Mouse (Mus musculus): ENCODE data around the gene Ctnnb1. TPM values are rescaled to one million over a fixed set of nuclear protein-coding genes. Genes with fewer than 3 reads are reported as not detected.

The Ctnnb1 gene
- polyA plus RNA-seq, 1 experiment = 115 TPM

DNA sequence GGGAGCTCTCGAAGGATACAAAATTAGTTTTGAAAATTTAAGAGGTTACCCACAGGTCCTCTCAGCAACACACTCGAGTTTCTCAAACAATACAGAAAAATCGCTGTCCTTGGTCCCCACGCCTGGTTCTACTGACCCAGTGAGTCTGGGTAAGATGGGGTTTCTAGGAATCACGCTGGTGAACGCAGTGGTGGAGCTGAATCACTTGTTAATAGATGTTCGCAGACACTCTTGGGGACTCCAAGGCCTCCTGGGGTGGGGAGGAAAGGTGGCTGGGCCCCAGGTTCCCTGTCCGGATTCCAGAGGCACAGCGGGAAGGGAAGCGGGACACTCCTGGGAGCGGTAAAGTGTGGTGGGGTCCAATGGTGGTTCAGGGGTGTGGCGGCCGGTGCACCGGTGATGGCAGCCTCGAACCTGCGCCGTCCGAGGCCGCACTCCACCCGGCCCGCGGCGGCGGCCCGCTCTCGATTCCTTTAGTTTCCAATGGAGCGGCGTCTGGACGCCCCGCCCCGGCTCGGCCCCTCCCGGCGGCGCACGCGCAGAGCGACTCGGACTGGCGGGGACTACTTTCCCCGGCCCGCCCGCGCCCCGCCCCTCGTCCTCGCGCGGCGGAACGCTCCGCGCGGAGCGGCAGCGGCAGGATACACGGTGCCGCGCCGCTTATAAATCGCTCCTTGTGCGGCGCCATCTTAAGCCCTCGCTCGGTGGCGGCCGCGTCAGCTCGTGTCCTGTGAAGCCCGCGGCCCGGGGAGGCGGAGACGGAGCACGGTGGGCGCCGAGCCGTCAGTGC lies 4.0 kb downstream of the Ctnnb1 start:
- no peaks in the 10 kb centered on the region for H3K36me3 ChIP-seq (ENCODE audit: control insufficient read depth, insufficient read depth, low read length)
- H3K27ac ChIP-seq (ENCODE audit: control insufficient read depth, insufficient read depth, low read length) = no peak overlapping the region
- H3K4me1 ChIP-seq (replicated peaks; ENCODE audit: control insufficient read depth, insufficient read depth, low read length) = peaks cover 16% of the 10 kb centered on the region
- H3K4me3 ChIP-seq (ENCODE audit: control insufficient read depth, insufficient read depth, low read length) = peak overlapping the region; percentile 44
- WGBS = 10% methylated on average over 78 of the region's 78 CpGs
- H3K27me3 ChIP-seq (ENCODE audit: control insufficient read depth, insufficient read depth, low read length) = no peaks in the 10 kb centered on the region
- 0 out of 2 replicates have a peak, but pooled peaks have one; percentile 51 for TF ChIP-seq CTCF (IDR thresholded peaks at IDR 0.05; ENCODE audit: borderline replicate concordance, control insufficient read depth, extremely low read depth, insufficient read depth, low read length, poor library complexity)
- peak; percentile 100 for TF ChIP-seq POLR2A (IDR thresholded peaks at IDR 0.05; ENCODE audit: control insufficient read depth, extremely low read depth, insufficient read depth, low read length, poor library complexity)
- peak; percentile 96 for DNase-seq

DNA sequence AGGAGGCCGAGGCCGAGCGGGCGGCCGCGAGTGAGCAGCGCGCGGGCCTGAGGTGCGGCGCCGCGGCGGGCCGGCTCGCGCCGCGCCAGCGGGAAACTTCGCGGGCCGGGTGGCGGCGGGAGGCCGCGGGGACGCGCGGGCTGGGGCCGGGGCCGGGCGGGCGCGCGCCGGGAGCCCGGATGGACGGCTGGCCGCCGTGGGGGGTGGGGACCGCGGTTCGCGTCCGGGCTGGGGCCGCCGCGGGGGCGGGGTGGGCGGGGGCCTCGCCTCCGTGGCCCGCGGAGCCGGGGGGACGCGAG lies 4.5 kb downstream of the Ctnnb1 start:
- H3K36me3 ChIP-seq (ENCODE audit: control insufficient read depth, insufficient read depth, low read length) = no peaks in the 10 kb centered on the region
- 7% methylated on average over 50 of the region's 58 CpGs for WGBS
- peak overlapping the region; percentile 98 for H3K4me3 ChIP-seq (ENCODE audit: control insufficient read depth, insufficient read depth, low read length)
- DNase-seq = no peak
- H3K27ac ChIP-seq (ENCODE audit: control insufficient read depth, insufficient read depth, low read length) = no peak overlapping the region
- H3K27me3 ChIP-seq (ENCODE audit: control insufficient read depth, insufficient read depth, low read length) = no peaks in the 10 kb centered on the region
- TF ChIP-seq CTCF (IDR thresholded peaks at IDR 0.05; ENCODE audit: borderline replicate concordance, control insufficient read depth, extremely low read depth, insufficient read depth, low read length, poor library complexity) (no peak), POLR2A (IDR thresholded peaks at IDR 0.05; ENCODE audit: control insufficient read depth, extremely low read depth, insufficient read depth, low read length, poor library complexity) (no peak)
- H3K4me1 ChIP-seq (replicated peaks; ENCODE audit: control insufficient read depth, insufficient read depth, low read length) = peaks cover 18% of the 10 kb centered on the region

DNA sequence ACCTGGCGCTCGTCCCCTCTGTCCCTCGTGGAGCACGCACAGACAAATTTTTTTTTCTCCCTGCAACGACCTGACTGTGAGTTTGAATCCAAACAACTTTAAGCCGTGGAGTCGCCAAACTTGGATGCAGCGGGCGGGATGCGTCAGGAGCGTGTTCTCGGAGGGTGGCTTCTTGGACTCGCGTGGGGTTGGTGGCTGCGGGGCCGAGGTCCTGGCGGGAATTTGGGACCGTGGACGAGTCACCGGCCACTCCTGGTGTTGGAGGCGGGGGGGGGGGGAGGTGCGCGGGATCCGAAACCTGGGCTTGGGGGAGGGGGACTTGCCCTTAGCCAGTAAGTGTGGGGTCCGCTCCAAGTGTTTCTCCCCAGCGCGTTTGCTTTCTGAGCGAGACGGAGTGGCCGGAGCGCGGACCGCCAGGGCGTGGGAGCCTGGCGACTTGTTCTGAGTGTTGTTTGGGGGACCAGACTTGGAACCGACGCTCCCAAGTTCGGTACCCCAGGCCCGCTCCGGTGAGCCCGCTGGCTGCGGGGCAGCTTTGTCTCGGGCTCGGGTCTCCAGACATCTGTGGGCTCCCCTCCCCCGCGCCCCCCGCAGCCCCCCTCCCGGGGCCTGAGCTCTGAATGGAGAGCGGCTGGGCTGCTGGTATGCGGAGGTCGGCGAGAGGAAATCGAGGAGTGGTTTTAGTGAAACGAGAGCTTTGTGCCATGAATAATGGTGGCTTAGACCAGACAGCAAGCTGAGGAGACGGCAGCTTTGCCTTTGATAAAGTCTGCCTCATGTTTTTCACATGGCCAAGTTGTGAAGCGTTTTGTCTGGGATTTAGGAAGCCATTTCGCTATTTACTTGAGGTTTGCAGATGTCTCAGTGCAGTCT lies 5.1 kb downstream of the Ctnnb1 start:
- H3K27me3 ChIP-seq (ENCODE audit: control insufficient read depth, insufficient read depth, low read length) = no peaks in the 10 kb centered on the region
- DNase-seq = peak; percentile 52
- H3K36me3 ChIP-seq (ENCODE audit: control insufficient read depth, insufficient read depth, low read length) = no peaks in the 10 kb centered on the region
- H3K4me3 ChIP-seq (ENCODE audit: control insufficient read depth, insufficient read depth, low read length) = peak overlapping the region; percentile 98
- no peak overlapping the region for H3K27ac ChIP-seq (ENCODE audit: control insufficient read depth, insufficient read depth, low read length)
- TF ChIP-seq CTCF (IDR thresholded peaks at IDR 0.05; ENCODE audit: borderline replicate concordance, control insufficient read depth, extremely low read depth, insufficient read depth, low read length, poor library complexity) (no peak), POLR2A (IDR thresholded peaks at IDR 0.05; ENCODE audit: control insufficient read depth, extremely low read depth, insufficient read depth, low read length, poor library complexity) (no peak)
- under 1% methylated on average over 57 of the region's 57 CpGs for WGBS
- H3K4me1 ChIP-seq (replicated peaks; ENCODE audit: control insufficient read depth, insufficient read depth, low read length) = peaks cover 18% of the 10 kb centered on the region

DNA sequence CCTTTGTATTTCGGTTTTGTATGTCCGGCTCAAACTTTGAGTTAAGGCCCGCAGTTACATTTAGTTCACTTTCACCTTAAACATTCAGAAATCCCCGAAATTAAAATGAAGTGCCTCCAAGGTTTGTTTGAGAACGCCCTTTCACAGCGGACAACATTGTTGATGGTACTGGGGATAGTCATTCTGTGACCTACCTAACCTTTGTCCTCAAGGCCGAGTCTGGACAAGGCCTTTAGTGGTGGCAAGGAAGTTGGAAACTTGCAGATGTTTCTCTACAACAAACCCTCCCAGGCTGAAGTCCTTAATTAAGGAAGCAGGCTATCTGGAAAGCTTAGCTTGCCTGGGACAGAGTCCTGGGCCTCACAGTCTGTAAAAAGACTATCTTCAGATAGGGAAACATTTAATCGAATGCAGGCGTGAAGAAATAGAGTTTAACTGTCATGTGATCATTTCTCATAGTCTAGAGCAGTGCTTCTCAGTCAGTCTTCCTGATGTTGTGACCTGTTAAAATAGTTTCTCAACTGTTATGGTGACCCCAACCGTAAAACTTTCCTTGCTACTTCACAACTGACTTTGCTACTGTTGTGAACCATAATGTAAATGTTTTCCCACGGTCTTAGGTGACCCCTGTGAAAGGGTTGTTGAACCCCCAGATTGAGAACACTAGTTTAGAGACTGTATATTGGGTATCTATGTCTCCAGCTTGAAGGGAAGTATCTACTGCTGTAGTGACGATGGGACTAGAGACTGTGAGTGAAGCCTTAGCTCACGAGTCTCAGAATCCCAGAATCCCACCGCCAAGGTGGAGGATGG lies 6.0 kb downstream of the Ctnnb1 start:
- peaks cover 18% of the 10 kb centered on the region for H3K4me1 ChIP-seq (replicated peaks; ENCODE audit: control insufficient read depth, insufficient read depth, low read length)
- H3K27me3 ChIP-seq (ENCODE audit: control insufficient read depth, insufficient read depth, low read length) = no peaks in the 10 kb centered on the region
- 7% methylated on average over 14 of the region's 14 CpGs for WGBS
- peak overlapping the region; percentile 54; the same call in 1 of the 2 replicates for H3K27ac ChIP-seq (ENCODE audit: control insufficient read depth, insufficient read depth, low read length)
- no peak for TF ChIP-seq POLR2A (IDR thresholded peaks at IDR 0.05; ENCODE audit: control insufficient read depth, extremely low read depth, insufficient read depth, low read length, poor library complexity)
- TF ChIP-seq CTCF (IDR thresholded peaks at IDR 0.05; ENCODE audit: borderline replicate concordance, control insufficient read depth, extremely low read depth, insufficient read depth, low read length, poor library complexity) = no peak
- DNase-seq = no peak
- H3K4me3 ChIP-seq (ENCODE audit: control insufficient read depth, insufficient read depth, low read length) = peak overlapping the region; percentile 24; the same call in 1 of the 2 replicates
- H3K36me3 ChIP-seq (ENCODE audit: control insufficient read depth, insufficient read depth, low read length) = no peaks in the 10 kb centered on the region

DNA sequence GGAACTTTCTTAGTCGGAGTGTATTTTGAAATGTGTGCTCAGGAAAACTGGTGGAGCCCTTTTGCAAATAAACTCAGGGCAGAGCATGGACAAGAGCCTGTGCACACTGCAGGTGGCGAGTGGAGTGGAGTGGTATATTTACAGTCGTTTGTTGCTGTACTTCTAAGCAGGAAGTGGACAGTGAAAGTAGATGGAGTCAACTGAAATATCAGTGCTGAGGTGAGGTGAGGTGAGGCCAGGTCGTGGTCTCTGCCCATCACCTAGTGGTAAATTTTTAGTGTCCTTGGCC lies 6.6 kb downstream of the Ctnnb1 start:
- Histone ChIP-seq H3K27me3 (ENCODE audit: control insufficient read depth, insufficient read depth, low read length) (no peaks in the 10 kb centered on the region), H3K4me1 (replicated peaks; ENCODE audit: control insufficient read depth, insufficient read depth, low read length) (peaks cover 18% of the 10 kb centered on the region), H3K4me3 (ENCODE audit: control insufficient read depth, insufficient read depth, low read length) (peak overlapping the region; percentile 24; the same call in 1 of the 2 replicates), H3K36me3 (ENCODE audit: control insufficient read depth, insufficient read depth, low read length) (no peaks in the 10 kb centered on the region), H3K27ac (ENCODE audit: control insufficient read depth, insufficient read depth, low read length) (peak overlapping the region; percentile 54; the same call in 1 of the 2 replicates)
- WGBS = 9% methylated on average over 4 of the region's 4 CpGs
- no peak for DNase-seq
- no peak for TF ChIP-seq CTCF (IDR thresholded peaks at IDR 0.05; ENCODE audit: borderline replicate concordance, control insufficient read depth, extremely low read depth, insufficient read depth, low read length, poor library complexity)
- TF ChIP-seq POLR2A (IDR thresholded peaks at IDR 0.05; ENCODE audit: control insufficient read depth, extremely low read depth, insufficient read depth, low read length, poor library complexity) = no peak

DNA sequence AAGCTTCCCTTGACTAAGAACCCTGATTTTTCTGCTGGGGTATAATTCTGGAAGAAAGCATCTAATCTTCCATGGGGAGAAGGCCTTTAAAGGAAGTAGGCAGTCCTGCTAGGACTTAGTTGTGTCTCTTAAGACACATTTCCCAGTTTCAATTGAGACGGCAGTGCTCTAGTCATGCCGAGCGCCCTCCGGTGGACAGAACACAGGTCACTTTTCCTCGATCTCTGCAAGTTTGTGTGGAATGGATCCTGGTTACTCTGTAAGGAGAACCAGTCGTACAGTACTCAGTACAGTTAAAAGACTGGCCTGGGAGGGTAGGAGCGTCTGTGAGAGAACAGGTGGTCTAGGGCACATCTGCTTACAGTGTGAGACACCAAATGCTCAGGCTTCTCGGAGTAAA lies 7.3 kb downstream of the Ctnnb1 start:
- Histone ChIP-seq H3K27ac (ENCODE audit: control insufficient read depth, insufficient read depth, low read length) (no peak overlapping the region), H3K4me3 (ENCODE audit: control insufficient read depth, insufficient read depth, low read length) (no peak overlapping the region), H3K27me3 (ENCODE audit: control insufficient read depth, insufficient read depth, low read length) (no peaks in the 10 kb centered on the region), H3K36me3 (ENCODE audit: control insufficient read depth, insufficient read depth, low read length) (no peaks in the 10 kb centered on the region), H3K4me1 (replicated peaks; ENCODE audit: control insufficient read depth, insufficient read depth, low read length) (peaks cover 22% of the 10 kb centered on the region)
- DNase-seq = peak; percentile 39
- no peak for TF ChIP-seq POLR2A (IDR thresholded peaks at IDR 0.05; ENCODE audit: control insufficient read depth, extremely low read depth, insufficient read depth, low read length, poor library complexity)
- WGBS = 24% methylated on average over 8 of the region's 8 CpGs

All from thymus, adult 2 months (tissue).